Mouse (Mus musculus): ENCODE data around the gene Gcnt2.
A peak's percentile ranks its signal among the peaks of the same experiment; 100 is the strongest.

Gene Gcnt2

DNA sequence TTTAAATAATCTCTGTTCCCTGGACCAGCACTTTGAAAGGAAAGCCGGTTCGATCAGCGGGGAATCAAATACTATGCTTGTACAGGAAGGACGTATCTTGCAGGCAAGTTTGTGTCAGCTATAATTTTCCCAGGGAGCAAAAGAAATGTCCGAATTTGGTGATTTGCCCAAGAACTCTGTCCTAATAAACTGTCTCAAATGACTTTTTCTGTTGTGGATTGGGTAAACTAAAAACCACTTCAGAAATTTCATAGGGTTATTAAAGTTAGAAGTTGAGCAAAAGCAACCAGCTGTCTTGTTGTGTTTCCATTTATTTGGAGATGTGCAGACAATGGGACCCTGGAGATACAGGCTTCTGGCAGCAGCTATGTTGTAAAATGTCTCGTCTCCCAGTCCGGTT lies 47.7 kb downstream of the Gcnt2 start:
- no peak for DNase-seq

DNA sequence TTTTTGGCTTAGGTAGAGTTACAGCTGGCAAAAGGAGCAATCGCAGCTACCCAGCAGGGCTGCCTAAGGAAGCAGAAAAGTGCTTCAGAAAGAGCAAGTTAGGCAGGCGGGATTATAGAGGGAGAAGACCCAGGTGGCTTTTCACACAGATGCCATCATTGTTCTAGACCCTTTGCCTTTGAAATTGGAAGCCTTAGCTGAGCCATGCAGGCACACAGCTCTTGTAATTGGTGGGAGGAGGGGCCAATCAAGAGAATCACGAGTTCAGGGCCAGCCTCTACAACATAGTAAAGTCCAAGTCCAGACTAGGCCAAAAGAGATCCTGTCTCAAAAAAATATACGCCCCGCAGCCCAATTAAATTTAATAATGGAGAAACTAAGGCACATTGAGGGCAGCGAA lies 48.5 kb downstream of the Gcnt2 start:
- no peak for DNase-seq

DNA sequence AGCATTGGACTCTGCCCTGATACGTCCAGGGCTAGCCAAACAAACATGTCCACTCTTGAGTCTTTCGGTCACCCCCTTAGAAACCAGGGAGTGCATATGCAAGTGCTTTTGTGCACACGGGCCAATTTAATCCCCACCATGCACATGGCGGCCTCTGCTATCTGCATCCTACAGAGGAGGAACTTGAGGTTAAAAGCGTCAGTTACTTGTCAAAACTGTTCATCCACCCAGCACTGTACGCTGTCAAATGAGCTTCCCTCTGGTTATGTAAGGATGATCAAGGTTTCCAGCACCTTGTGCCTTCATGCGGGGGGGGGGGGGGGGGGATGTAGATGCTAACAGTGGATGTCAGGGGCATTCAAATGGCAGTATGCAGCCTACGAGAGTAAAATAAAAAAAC lies 49.5 kb downstream of the Gcnt2 start:
- DNase-seq: no peak

DNA sequence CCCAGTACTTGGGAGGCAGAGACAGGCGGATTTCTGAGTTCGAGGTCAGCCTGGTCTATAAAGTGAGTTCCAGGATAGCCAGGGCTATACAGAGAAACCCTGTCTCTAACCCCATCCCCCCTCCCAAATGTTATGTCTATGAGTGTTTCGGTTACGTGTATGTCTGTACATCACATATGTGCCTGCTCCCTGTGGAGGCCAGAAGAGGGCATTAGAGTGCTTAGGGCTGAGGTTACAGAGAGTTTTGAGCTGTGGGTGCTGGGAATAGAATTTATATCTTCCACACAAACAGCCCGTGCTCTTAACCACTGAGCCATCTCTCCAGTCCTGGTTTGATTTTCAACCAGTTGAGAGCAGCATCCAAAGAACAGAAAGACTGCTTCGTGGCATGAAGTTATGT lies 50.5 kb downstream of the Gcnt2 start:
- DNase-seq: no peak

DNA sequence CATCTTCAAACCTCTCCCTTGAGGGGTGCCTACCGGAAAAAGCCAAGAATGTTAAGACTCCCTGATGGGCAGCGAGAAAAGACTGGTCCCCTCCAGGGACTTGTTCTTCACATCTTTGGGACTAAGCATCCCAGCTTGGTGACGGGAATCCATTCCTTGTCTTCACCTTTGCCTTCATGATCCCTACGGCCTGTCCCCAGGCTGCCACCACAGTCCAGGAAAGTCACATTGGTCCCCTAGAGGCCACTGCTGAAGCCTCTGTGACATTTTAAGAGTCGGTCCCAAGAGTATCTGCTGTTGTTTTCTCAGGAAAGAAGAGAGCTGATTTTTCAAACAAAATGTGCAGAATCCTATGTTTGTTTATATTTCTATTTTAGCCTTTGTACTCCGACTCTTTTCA lies 52.4 kb downstream of the Gcnt2 start:
- DNase-seq: no peak

DNA sequence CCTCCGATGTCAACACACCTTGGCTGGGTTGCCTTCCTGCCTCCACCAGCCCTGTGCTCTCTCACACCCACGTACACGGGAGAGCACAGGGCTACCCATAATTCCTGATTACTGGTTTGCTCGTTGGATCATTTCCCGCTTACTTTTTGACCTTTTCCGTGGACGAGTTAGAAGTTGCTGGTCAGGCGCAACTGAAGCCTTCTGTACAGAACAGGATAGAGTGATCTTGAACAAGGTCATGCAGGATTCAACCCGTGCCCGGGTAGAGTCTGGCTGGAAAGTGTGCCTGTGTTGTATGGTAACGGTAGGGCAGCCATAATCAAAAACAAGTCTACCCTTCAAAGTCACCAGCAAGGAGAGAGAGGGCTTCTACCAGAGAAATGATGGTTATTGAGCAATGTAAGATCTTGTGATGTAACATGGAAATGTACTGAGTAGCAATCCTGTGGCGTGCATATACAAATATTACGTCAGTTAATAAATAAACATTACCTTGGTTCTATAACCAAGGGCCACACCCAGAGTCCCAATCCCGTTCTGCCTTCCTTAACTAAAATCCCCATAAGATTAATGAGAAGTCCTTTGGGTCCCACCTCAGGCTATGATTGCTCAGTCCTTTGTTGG lies 54.0 kb downstream of the Gcnt2 start:
- DNase-seq: no peak

DNA sequence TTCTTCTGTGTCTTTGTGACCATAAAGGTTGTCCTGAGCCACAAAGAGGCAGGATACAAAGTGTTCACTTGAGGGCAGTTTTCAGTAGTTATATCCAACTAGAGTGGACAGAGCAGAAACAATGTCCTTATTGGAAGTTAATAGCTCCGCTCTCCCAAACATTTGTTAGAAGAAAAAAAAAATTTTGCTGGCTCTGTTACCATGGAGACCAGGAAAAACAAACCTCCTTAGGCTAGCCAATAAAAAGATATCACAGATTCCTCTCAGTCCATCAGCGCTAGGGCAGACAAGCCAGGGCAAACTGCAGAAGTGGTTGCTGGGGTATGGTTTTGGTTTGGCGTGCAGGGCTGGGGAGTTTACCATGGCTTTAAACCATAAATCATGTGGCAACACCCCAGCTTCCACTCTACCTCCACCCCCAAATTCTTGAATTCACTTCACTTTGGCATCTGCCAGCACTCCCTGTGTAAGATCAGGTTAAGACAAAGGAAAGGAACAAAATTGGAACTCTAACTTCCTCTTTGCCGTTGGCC lies 54.6 kb downstream of the Gcnt2 start:
- DNase-seq: no peak

DNA sequence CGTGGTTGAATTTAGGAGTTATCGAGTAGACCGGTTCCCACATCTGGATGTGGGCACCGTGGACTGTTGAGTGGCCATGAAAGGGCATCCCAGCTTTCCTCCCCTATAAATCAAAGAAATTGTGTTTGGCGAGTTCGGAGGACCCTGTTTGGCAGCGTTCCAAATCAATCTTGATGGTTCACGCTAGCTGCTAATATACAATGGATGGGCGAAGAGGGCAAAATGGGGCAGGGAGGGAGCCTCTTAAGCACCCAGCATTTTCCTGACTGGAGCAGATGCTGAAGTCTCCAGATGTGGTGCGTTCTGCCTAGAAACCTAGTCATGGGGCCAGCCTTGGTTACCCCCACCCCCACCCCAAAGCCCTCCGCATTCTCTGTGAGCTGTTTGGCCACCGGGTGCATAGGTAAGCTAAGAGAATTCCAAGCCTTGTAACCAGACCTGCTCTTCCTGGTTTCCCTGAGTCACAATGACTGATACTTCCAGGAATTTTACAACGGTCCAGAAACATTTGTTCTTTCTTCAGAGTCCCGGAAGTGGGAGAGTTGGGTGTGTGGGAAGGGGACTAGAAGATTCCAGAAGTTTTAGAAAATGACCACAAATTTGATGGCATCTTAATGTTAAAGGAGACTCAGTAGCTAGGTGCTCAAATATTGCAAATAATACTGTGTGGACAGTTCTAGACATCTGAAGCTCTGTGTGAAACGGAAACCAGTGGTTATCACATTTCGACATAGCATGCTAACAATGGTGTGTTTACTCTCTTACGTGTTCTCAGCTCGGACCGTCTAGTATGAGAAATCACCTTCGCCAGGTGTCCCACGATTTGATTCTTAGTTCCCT lies 57.0 kb downstream of the Gcnt2 start:
- DNase-seq: no peak

DNA sequence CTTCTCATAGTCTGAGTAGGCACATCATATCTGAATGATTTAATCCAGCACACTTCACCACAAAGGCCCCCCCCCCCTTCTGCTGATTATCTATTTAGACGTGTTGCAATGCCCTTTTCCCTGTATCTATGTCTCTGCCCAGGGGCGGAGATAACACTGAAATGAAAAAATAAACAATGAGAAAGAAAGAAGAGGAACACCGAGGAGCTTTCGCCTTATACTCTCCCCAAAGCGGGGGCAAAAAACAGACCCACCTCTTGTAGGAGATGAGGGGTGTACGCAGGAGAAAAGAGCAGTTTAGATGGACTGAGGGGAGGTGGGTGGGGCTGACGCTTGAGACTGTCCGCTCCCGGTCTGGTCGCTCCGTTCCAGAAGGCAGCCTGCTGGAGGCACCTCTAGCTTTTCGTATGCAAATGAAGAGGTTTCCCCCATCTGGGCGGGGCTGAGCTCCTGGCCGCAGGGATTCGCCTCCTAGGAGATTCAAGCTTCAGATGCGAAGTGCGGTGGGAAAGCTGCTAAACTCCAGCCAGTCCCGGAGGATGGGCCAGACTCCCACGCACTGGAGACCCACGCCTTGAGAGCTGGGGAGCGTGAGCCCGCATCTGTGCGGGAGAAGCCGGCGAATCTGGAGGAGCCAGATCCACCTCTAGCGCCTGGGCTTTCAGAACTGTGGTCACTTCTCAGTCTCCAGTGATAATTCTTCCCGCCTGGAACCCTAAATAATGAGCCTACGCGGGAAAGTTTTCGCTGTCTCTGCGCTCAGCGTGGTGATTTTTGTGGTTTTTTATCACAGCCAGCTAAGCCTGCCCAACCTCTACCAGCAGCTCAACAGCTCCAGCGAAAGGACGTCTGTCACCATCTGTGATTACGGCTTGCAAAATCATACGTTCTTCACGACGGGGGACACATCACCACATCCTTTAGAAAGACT lies 57.9 kb downstream of the Gcnt2 start:
- DNase-seq: peak; percentile 75 to 83

DNA sequence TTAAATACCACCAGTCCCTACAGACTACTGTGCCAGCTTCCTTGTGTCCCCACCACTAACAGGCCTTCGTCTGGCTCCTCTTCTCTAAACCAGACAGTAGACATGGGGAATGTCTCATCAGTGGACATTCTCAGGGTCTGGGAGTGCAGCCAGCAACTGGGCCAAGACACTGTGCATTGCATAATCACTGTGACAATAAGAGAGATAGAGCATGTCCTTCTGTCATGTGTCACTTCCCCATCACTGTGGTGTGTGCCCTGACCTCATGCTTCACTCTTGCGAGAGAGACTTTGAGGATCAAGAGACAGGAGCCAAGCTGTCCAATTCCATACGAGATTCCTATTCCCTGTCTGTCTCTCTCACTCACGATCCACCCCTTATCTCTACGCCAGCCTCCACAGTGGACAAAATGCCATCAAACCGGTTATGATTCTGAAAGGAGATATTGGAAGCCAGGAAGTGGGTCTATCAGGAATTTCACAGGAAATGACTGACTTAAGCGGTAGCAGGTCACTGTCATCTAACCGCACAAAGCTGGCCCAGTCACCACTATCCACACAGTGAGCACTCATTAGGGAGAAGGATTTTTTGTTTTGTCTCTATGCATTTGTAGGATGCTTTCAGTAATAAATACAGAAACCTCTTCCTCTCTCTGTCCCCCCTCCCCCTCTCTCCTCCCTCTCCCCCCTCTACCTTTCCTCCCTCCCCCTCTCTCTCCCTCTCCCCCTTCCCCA lies 61.9 kb downstream of the Gcnt2 start:
- no peak for DNase-seq

DNA sequence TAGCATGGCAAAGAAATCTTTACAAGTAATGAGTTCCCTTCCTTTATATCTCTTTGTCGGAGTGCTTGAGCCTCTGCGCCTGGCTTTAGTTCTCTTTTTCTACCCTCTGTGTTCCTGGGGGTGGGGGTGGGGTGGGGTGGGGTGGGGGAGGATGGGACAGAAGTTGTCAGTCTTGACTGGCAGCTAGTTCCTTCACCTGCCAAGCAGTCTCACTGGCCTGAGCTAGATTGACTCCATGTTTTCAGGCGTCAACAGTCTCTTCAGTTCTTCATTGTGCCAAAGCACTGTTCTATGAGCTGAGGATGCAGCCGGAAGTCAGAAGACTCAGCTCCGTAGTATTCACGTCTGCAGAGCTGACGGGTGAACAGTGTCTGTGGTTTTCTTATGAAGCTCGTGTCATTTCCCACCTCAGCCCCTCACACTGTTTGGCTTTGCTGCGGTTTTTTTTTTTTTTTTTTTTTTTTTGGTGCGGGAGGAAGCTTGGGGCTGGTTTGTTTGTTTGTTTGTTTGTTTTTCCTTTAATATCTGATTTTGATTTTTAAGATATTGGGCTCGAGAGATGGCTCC lies 62.8 kb downstream of the Gcnt2 start:
- DNase-seq: no peak

DNA sequence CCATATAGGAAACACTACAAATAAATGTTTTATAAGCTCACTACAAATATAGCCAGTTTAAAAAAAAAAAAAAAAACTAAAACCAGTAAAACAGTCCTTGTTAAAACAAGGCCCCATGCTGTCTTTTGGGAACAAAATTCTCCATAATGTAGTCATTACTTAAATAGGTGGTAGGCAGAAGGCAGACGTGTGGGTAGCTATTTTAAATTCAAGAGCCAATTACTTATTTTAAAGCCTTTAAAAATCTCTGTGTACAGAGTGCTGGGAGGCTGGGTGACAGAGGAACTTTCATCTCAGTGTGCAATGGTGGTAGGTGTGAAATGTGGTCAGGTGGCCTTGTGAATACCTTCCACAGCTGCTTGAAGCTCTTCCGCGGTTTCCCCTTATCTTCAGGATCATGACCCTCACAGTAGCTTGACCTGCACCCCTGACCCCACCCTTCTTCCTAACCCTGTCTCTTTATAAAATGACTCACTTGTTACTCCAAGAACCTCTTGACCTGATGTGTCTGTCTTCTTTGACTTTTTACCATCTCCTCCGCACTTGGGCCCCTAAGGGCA lies 64.3 kb downstream of the Gcnt2 start:
- no peak for DNase-seq

DNA sequence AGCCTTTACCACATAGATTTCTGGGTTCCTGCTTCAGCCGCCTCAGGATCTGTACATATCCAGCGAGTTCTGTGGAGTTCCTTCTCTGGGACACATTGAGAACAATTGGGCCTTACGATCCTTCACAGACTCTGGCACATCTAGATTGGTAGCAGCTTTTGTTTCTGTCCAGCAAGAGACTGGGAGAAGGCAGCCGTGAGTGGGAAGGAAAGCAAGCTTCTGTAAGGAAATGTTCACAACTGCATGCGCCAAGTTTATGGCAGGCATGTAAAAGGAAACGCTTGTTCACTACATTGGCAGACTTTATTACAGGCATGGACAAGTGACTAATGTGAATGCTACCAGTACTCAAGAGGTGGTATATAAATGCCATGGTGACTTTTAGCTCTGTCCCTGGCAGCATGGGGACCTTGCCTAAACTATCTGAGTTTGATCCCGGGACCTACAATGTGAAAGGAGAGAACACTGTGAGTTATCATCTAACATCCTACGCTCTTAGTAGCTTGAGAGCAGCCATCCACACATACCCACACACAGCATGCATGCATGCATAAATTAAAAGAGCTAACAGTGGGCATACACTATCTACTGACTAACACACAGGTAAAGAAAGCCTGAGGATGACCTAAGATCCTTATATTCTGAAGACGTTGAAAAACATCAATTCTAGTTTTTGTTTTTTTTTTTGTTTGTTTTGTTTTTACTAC lies 68.8 kb downstream of the Gcnt2 start:
- no peak for DNase-seq

DNA sequence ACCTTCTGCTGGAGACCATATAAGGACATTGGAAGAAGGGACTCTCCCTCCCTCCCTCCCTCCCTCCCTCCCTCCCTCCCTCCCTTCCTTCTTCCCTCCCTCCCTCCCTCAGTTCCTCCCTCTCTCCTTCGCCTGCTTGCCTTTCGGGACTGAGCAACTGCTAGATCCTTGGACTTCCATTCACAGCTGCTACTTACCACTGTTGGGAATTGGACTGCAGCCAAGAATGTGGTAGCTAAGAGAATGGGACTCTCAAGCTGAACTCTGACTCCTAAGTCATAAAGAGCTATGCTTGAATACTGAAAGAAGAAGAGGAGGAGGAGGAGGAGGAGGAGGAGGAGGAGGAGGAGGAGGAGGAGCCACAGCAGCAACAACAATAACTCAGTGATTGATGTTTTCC lies 72.3 kb downstream of the Gcnt2 start:
- DNase-seq: peak; percentile 57 to 71

DNA sequence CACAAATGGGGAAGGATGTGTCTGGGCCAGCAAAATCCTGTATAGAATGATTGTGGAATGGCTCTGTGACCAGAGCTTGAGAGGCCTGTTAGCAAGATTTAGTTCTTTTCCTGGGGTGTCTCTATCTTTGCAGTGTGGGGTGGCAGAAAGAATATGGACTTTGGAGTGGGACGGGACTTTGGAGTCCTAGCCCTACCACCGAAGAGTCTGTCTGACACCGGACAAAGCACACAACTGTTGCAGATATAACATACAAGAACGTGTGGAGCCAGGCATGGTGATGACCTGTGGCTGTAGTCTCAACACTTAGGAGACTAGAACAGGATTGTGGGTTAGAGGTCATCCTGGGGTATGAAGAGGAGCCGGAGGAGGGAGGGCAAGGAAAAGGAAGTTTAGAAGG lies 73.0 kb downstream of the Gcnt2 start:
- no peak for DNase-seq

DNA sequence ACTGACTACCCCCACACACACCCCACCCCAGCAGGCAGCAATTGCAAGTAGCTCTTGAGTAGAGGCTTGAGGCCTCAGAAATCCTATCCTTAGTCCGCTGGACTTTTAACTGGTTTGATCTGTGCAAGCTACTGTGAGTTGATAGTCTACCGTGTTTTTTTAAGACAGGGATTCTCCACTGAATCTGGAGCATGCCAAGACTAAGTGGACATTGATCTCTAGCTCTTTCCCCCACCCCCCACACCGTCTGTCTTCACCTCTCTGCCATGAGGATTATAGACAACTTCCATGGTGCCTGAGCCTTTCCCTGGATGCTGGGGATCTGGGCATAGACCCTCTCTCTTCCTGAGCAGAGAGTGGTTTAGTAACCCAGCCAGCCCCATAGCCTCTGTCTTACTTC lies 74.8 kb downstream of the Gcnt2 start:
- DNase-seq: peak; percentile 21 to 51

DNA sequence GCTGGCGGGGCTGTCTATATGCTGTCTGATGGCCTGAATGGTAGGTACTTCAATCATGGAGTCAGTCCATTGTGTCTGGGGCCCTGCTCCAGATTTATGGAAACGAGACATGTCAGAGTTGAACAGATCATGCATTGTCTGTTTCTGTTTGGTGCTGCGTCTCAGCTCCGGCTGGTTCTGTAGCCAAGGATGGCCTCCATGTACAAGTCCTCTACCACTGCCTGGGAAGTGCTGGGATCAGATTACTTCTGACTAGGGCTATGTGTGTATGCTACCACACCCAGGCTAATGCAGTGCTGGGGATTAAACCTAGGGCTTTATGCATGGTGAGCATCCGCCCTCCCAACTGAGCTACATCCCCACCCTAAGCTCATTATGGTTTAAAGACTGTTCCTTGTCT lies 78.0 kb downstream of the Gcnt2 start:
- no peak for DNase-seq

DNA sequence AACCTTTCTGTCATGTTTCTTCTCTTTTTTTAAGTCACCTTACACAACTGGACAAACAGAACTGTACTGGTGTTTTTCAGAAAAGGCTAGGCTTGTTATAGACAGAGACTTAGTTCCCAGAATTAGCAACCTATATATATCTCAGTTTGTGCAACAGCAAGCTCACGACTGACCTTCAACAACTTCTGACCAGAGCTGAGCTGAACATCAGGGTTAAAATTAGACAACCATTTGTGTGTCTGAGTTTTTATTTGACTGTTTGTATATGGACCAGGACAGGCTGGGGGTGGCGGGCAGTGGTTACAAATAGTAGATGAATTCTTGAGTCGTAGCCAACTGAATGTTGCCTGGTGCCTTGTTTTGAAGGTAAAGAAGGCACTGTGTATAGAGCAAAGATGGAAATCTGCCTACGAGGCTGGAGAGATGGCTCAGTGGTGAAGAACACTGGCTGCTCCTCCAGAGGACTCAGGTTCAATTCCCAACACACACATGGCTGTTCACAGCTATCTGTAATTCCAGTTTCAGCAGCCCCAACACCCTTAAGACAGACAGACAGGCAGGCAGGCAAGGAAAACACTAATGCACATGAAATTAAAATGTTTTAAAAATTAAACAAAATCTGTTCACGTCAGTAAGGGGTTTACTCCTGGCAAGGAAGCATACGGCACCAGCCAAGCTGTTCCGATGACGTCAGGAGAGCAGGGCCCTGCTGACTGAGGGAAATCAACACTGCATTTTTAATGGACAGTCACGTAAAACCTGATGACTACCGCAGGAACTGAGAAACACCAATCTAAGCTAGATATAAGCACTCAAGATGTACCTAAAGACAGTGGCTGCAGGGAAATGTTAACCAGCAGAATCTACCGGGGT lies 79.2 kb downstream of the Gcnt2 start:
- DNase-seq: no peak

DNA sequence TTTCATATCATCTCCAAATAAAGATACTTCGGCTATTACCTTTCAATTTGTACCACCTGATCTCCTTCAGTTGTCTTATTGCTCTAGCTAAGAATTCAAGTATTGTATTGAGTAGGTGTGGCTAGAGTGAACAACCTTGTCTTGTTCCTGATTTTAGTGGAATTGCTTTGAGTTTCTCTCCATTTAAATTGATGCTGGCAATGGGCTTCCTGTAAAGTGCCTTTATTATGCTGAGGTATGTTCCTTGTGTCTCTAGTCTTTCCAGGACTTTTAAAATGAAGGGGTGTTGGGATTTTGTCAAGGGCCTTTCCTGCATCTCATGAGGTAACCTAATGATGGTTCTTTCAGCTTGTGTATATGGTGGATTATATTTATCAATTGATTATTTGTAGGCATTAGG lies 83.5 kb downstream of the Gcnt2 start:
- no peak for DNase-seq

DNA sequence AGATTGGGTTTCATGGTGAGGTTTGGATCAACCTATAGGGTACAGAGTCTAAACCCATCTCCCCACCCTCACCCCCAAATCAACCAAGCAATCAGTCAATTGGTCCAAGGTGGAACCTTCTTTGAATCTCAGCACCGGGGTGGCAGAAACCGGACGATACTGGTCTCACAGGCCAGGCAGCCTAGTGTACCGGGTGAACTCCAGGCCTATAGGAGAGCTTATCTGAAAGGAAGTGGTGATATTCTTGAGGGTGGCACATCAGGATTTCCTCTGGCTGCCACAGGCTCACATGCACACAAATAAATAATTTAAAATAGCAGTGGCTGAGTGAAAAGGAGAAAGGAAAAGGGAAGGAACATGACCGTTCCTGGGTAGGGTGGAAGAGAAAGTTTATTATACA lies 84.4 kb downstream of the Gcnt2 start:
- DNase-seq: no peak

Data from kidney, postnatal 4 days (tissue).